Mouse (Mus musculus) midbrain, embryonic 11.5 days (tissue): ENCODE measurements around the gene Rln1. TPM values are rescaled to one million over a fixed set of nuclear protein-coding genes. Genes with fewer than 3 reads are reported as not detected.
A peak's percentile ranks its signal among the peaks of the same experiment; 100 is the strongest.

Source experiments
- ATAC-seq: fragments of 200-750 bp; cut with Nextera tagmentation; 2 replicates; pipeline ENCODE4 v1.8.0; 2017; ENCODE audit warnings: moderate TSS enrichment, moderate library complexity; ENCODE audit not compliant: low FRiP score
- DNase-seq: peaks from one replicate; pipeline ENCODE4 v3.0.0; 2015; ENCODE audit warnings: low spot score; ENCODE audit errors: missing footprints
- H3K27ac ChIP-seq: fragments of 300-500 bp; sonication (generic); 2 replicates; pipeline ENCODE4 v1.5.1; 2014; ENCODE audit warnings: low read depth, low read length
- H3K27me3 ChIP-seq: fragments of 300-500 bp; sonication (generic); 2 replicates; pipeline ENCODE4 v1.6.1; 2014; ENCODE audit warnings: mild to moderate bottlenecking, low read length, moderate library complexity, mixed read lengths; ENCODE audit not compliant: control insufficient read depth, insufficient read depth
- H3K36me3 ChIP-seq: fragments of 300-500 bp; sonication (generic); 2 replicates; pipeline ENCODE4 v1.6.1; 2014; ENCODE audit warnings: mild to moderate bottlenecking, low read length, moderate library complexity, mixed read lengths; ENCODE audit not compliant: control insufficient read depth, insufficient read depth
- H3K4me1 ChIP-seq: fragments of 300-500 bp; sonication (generic); 2 replicates; pipeline ENCODE4 v1.6.1; 2014; ENCODE audit warnings: low read length; ENCODE audit not compliant: control insufficient read depth, insufficient read depth
- H3K4me2 ChIP-seq: fragments of 300-500 bp; sonication (generic); 2 replicates; pipeline ENCODE4 v1.6.1; 2014; ENCODE audit warnings: mild to moderate bottlenecking, moderate library complexity
- H3K4me3 ChIP-seq: fragments of 300-500 bp; sonication (generic); 2 replicates; pipeline ENCODE4 v1.5.1; 2014; ENCODE audit warnings: low read depth, low read length
- H3K9ac ChIP-seq: fragments of 300-500 bp; sonication (generic); 2 replicates; pipeline ENCODE4 v1.6.1; 2014; ENCODE audit warnings: low read length
- H3K9me3 ChIP-seq: fragments of 300-500 bp; sonication (generic); 2 replicates; pipeline ENCODE4 v1.6.1; 2016; ENCODE audit warnings: low read length; ENCODE audit not compliant: control insufficient read depth
- WGBS: fragments of 180-500 bp; shearing (Covaris S2); extraction: QIAGEN DNeasy Blood & Tissue Kit; methylation state at CpG from one replicate; pipeline ENCODE4 v1.1.7; 2014; 5-methylcytosine and 5-hydroxymethylcytosine counted together
- polyA plus RNA-seq: library from polyadenylated mRNA; unstranded; fragments of >200 nt; fragmentation: Nextera tagmentation; extraction: Ambion mirVana; gene quantifications from 2 replicates; pipeline ENCODE4 v1.2.1, GENCODE M21; 2014

Rln1 gene
- polyA plus RNA-seq, 1 experiment from 2014 or later = 0.82 TPM

DNA sequence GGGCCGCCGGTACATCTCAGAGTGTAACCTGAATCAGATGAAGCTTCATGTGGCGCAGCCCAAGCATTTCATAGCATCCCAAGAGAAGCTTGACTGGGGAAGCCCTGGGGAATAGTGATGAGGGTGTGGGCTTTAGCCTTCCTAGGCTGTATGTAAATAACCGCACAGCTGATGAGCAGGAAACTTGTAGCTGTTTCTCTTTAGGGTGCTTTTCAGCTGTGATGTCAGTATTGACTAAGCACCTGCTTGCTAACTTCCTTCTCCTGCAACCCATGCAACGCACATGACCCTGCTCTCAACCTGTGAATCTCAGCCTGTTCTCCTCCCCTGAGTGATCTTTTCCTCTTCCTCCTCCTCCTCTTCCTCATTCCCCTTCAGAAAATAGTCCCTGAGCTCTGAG lies 29.6 kb upstream of the Rln1 start:
- H3K9ac ChIP-seq = no peak overlapping the region
- WGBS = 77% methylated on average over 5 of the region's 5 CpGs
- ATAC-seq = no peak

DNA sequence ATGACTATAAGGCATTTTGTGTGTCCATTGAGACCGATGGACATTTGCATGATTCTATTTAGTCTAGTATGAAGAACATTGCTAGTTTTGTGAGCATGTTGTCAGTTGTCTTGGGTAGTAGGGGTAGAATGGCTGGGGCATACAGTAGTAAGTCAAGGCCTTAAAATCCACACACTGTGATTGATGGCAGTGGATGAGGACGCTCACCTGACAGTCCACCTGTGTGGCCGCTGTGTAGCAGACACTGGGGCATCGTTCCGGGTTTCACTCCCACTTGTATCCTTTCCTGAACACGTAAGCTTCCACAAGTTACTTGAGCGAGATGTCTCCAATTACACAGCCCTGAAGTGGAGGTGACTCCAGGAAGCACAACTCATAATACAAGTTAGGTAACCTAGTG lies 29.1 kb upstream of the Rln1 start:
- Histone ChIP-seq H3K27ac (no peak overlapping the region), H3K9me3 (no peaks in the 10 kb centered on the region), H3K4me1 (peaks cover 6% of the 10 kb centered on the region; the same call in 1 of the 2 replicates), H3K36me3 (no peaks in the 10 kb centered on the region), H3K4me3 (no peak overlapping the region), H3K9ac (no peak overlapping the region), H3K27me3 (no peaks in the 10 kb centered on the region; the same call in 1 of the 2 replicates), H3K4me2 (no peak overlapping the region)
- DNase-seq (peak; percentile 53), ATAC-seq (no peak)
- 89% methylated on average over 7 of the region's 7 CpGs for WGBS

More for the DNA sequence above, 29.6 kb upstream of the Rln1 start:
- Histone ChIP-seq H3K27ac (no peak overlapping the region), H3K36me3 (no peaks in the 10 kb centered on the region), H3K4me3 (no peak overlapping the region), H3K27me3 (no peaks in the 10 kb centered on the region; the same call in 1 of the 2 replicates), H3K4me2 (no peak overlapping the region), H3K9me3 (no peaks in the 10 kb centered on the region), H3K4me1 (peaks cover 6% of the 10 kb centered on the region; the same call in 1 of the 2 replicates)
- peak; percentile 60 for DNase-seq

DNA sequence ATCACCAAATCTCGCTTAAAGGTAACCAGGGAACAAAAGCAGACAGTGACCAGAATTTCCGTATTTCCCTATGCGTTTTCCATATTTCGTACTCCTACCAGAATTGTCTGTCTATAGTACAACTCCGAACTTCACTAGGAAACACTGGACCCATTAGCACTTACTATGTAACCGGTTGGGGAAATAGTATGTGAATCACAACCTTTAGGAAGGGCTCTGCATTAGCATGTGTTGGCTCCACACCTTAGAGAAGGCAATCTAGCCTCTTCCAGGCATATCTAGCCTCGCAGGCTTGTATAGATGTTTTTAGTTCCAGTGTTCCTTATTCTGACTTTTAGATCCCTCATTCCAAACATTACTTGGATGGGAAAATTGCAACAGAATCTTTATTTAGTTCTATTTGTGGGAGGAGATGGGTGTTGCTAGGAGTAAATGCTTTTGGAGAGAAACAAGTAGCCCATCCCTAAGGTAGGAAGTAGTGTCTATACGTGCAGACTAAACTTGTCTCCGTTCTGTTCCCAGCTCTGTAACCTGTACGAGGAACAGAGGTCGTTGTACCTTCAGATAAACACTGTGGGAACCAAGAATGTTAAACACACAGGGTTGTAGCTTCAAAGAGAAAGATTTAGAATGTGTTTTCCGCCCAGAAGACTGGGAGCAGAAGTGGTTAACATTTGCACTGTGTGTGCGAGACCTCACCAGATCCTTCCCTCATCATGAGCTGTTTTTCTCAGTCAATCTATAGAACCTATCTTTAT lies 27.9 kb upstream of the Rln1 start:
- Histone ChIP-seq H3K4me1 (peaks cover 6% of the 10 kb centered on the region; the same call in 1 of the 2 replicates), H3K9ac (peak overlapping the region; percentile 57), H3K4me3 (peak overlapping the region; percentile 59), H3K4me2 (peak overlapping the region; percentile 78), H3K27me3 (no peaks in the 10 kb centered on the region; the same call in 1 of the 2 replicates), H3K36me3 (no peaks in the 10 kb centered on the region), H3K27ac (no peak overlapping the region), H3K9me3 (no peaks in the 10 kb centered on the region)
- WGBS = 48% methylated on average over 13 of the region's 13 CpGs
- ATAC-seq = no peak
- no peak for DNase-seq

DNA sequence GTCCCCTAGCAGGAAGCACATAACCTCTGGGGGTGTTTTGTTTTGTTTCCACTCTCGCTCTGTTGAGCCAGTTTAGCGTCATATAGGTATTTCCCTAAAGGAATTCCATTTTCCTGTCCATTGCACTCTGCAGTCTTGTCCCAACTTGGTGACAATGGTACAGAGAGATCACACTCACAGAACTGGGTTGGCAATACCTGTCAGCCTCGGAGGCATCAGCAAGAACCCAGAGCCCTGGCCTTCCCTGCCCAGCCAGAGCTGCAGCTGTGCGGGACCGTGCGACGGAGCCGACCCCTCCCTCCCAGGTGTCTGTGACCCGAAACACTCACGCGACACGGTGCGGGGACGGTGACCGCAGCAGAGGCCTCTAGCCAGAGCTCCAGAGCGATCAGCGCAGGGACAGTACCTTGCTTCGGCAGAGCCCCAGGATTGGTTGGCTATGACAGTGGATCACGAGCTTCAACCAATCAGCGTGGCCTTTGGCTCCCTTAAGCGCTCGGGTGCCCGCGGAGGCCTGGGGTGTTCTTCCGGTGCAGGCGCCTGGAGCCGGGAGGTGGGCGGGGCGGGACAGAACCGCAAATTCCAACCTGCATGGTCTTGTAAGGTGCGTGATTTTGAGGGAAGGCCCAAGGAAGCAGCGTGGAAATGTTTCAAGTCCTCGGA lies 27.1 kb upstream of the Rln1 start:
- whole genome bisulfite sequencing = 2% methylated on average over 33 of the region's 33 CpGs

DNA sequence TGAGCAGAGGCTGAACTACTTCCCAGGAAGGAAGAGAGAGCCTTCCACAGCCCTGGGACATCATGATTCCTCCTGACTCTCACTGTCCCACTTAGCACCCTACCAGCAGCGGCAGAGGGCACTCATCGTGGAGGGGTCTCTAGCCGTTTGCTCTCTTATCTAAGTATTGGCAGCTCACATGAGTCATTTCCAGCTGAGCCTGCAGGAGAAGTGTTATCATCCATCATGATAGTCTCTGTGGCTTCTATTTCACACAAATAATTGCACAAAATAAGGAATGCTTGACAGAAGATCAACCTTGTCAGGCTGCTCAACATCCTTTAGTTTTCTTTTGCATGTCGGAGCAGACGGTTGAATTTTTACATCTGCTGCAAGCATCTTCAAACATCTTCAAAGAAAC lies 25.8 kb upstream of the Rln1 start:
- ATAC-seq = no peak
- no peaks in the 10 kb centered on the region; the same call in 1 of the 2 replicates for H3K27me3 ChIP-seq
- peaks cover 6% of the 10 kb centered on the region; the same call in 1 of the 2 replicates for H3K4me1 ChIP-seq
- peak; percentile 51 for DNase-seq
- no peaks in the 10 kb centered on the region for H3K36me3 ChIP-seq
- H3K9me3 ChIP-seq = no peaks in the 10 kb centered on the region
- no peak overlapping the region for H3K27ac ChIP-seq
- H3K9ac ChIP-seq = no peak overlapping the region
- H3K4me3 ChIP-seq = no peak overlapping the region
- no peak overlapping the region for H3K4me2 ChIP-seq
- WGBS = 82% methylated on average over 5 of the region's 5 CpGs

More for the DNA sequence above, 27.1 kb upstream of the Rln1 start:
- Histone ChIP-seq H3K4me3 (peak overlapping the region; percentile 59), H3K27me3 (no peaks in the 10 kb centered on the region; the same call in 1 of the 2 replicates), H3K9ac (peak overlapping the region; percentile 77), H3K36me3 (no peaks in the 10 kb centered on the region), H3K27ac (no peak overlapping the region), H3K4me1 (peaks cover 6% of the 10 kb centered on the region; the same call in 1 of the 2 replicates), H3K4me2 (peak overlapping the region; percentile 78), H3K9me3 (no peaks in the 10 kb centered on the region)
- DNase-seq (peak; percentile 96), ATAC-seq (peak; percentile 100)

DNA sequence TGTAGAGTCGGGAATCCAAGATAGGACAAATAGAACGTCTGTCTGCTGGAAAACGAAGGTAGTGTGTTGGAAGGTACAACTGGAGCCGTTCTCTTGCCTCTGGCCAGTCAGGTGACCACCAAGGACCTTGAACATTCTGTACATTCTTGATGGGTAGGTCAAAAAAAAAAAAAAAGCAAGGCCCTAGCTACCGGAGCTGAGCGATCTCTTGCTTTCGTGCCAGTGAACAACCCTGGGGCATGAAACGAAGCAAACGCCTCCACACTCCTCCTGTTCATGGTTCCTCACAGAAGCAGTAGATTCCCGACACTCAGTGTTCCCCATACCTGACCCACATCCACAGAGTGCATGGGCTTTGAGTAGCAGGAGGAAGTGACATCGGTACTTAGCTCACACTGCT lies 21.8 kb upstream of the Rln1 start:
- ATAC-seq = no peak
- WGBS = 88% methylated on average over 11 of the region's 11 CpGs

DNA sequence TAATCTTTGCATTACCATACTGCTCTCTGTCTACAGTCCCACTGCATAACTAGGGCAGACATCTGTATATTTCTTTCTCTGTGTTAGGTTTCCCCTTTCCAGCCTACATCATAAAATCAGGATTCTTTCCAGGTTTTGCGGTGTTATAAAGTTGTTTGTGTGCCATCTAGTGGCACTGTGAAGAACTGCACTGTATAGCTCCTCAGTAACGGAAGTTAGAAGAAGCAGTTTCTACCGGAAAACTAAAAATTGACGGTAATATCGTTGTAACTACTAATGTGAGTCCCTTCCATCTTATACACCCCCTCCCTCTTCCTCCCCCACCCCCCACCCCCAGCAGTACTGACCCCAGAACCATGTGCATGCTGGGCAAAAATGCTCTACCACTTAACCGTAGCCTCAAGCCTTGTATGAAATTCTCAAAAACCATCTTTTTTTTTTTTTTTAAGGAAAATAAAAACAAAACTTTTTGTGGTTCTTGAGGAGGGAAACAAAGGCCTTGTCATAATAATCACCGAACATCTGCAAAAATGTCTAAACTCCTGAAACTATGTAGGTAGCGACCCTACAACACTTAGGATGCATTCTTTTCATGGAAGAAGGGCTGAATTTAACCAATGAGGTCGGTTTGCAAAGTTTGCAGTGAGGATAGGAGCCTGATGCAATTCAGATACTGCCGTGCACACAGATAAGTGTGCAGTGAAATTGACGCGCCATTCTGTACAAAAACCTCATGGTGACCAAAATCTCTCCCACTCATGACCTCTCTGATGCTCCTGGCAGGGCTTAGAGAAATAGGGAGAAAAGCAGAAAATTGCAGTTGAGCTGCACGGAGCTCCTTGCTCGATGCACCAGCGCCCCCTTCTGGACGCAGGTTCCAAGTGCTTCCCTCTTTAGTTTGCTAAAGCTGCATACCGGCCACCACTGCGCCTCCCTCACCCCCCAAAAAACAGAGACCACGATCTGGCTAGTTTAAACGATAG lies 20.7 kb upstream of the Rln1 start:
- Histone ChIP-seq H3K27me3 (no peaks in the 10 kb centered on the region), H3K36me3 (no peaks in the 10 kb centered on the region), H3K27ac (no peak overlapping the region), H3K9me3 (no peaks in the 10 kb centered on the region), H3K4me2 (peak overlapping the region; percentile 59), H3K4me1 (peaks cover 3% of the 10 kb centered on the region; the same call in 1 of the 2 replicates), H3K4me3 (peak overlapping the region; percentile 23; the same call in 1 of the 2 replicates), H3K9ac (peak overlapping the region; percentile 32; the same call in 1 of the 2 replicates)
- DNase-seq (peak; percentile 98), ATAC-seq (peak; percentile 62; the same call in 1 of the 2 replicates)
- WGBS = 3% methylated on average over 20 of the region's 20 CpGs

More for the DNA sequence above, 21.8 kb upstream of the Rln1 start:
- Histone ChIP-seq H3K36me3 (no peaks in the 10 kb centered on the region), H3K9me3 (no peaks in the 10 kb centered on the region), H3K9ac (no peak overlapping the region), H3K27me3 (no peaks in the 10 kb centered on the region), H3K4me2 (no peak overlapping the region), H3K27ac (no peak overlapping the region), H3K4me1 (peaks cover 3% of the 10 kb centered on the region; the same call in 1 of the 2 replicates), H3K4me3 (no peak overlapping the region)
- no peak for DNase-seq

DNA sequence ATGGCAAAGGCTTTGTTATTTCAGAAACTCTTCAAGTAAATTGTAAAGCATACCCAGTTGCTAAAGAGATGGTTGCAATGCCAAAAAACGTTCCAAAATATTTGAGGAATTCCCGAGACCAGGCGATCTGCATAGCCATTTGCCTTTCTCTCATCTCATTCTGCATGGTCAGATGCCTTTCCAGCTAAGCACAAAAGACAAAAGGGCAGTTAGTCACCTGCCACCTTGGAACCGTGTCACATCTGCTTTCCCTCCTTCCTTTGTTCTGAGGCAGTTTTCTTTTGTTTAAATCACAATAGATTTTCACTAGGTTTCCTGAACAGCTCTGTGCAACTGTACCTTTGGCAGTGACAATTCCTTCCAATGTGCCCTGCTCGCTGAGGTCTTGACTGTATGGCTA lies 16.5 kb upstream of the Rln1 start:
- H3K27me3 ChIP-seq = no peaks in the 10 kb centered on the region
- DNase-seq (peak; percentile 72), ATAC-seq (no peak)
- no peak overlapping the region for H3K9ac ChIP-seq
- H3K4me2 ChIP-seq = no peak overlapping the region
- H3K9me3 ChIP-seq = no peaks in the 10 kb centered on the region
- 57% methylated on average over 5 of the region's 5 CpGs for WGBS
- H3K27ac ChIP-seq = no peak overlapping the region
- H3K4me3 ChIP-seq = no peak overlapping the region
- H3K36me3 ChIP-seq = no peaks in the 10 kb centered on the region
- H3K4me1 ChIP-seq = peaks cover 3% of the 10 kb centered on the region; the same call in 1 of the 2 replicates
